Mouse (Mus musculus): ENCODE measurements around the gene Itgb7. TPM values are rescaled to one million over a fixed set of nuclear protein-coding genes. Genes with fewer than 3 reads are reported as not detected.

Itgb7 gene
- total and polyA plus RNA-seq, 3 experiments: 2.0 to 4.7 (median 2.4) TPM

DNA sequence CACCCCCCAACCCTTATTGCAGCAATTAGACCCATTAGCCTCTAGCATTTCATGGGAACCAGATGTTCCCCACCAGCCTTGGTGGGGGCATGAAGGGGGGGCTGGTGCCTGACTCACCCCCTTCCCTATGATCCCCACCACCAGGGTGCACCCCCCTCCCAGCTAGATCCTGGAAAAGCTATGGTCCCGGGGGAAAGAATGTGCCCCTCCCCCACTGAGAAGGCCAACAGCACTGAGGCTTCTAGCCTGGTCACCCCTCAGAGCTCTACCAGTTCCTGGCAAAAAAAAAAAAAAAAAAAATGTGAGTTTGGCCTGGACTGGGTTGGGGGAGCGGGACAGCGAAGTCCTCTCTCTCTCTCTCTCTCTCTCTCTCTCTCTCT is 17.1 kb upstream of the Itgb7 start:
- no peak for DNase-seq

DNA sequence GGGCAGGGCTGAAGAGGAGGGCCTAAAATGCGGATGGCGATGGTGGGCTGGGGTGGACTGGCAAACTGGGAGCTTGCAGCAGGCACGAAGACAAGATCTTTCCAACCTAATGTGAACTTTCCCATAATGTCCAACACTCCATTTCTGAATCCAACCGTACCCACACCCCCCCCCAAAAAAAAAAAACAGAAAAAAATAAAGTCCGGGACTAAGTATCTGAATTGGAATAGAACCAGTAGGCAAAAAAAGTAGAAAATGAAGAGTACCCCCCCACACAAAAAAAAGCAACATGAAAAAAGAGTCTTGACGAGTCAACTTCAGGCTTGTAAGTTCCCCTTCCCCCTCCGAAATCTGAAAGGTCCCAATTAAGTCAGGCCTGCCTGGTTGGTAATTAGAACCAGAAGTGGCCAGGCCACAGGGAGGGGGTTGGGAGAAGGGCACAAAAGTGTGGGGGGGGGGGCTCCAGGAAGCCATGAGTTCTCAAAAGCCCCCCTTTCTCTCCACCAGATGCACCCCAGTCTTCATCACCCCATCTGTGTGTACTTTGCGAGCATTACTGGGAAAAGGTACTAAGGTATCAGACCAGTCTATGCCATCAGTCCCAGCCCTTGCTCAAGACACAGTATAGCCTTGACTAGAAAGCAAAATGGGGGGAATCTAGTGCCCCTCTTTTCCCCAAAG is 16.5 kb upstream of the Itgb7 start:
- no peak for DNase-seq

- DNase-seq: peak; percentile 88
Observed at GRCm38 (mm10) chr15:102247252-102248130, 15.7 kb upstream of the Itgb7 start.

DNA sequence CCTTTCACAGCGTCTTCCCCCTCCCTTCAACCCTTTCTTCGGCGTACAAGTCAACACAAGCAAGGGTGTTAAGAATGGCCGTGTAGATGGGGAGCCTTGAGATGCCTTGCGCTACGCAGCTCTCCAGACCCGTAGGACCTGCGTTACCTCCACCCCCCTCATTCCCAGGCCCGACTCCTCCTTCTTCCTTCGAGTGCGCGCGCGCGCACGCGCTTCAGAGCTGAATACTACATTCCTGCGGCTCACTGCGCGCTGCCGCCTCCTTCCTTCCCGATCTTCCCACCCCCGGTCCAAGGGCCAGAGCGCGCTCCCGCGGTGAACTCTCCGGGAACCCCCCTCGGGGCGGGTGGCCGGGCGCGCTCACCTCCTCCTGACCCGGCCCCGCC is 15.1 kb upstream of the Itgb7 start:
- DNase-seq: peak; percentile 98

DNA sequence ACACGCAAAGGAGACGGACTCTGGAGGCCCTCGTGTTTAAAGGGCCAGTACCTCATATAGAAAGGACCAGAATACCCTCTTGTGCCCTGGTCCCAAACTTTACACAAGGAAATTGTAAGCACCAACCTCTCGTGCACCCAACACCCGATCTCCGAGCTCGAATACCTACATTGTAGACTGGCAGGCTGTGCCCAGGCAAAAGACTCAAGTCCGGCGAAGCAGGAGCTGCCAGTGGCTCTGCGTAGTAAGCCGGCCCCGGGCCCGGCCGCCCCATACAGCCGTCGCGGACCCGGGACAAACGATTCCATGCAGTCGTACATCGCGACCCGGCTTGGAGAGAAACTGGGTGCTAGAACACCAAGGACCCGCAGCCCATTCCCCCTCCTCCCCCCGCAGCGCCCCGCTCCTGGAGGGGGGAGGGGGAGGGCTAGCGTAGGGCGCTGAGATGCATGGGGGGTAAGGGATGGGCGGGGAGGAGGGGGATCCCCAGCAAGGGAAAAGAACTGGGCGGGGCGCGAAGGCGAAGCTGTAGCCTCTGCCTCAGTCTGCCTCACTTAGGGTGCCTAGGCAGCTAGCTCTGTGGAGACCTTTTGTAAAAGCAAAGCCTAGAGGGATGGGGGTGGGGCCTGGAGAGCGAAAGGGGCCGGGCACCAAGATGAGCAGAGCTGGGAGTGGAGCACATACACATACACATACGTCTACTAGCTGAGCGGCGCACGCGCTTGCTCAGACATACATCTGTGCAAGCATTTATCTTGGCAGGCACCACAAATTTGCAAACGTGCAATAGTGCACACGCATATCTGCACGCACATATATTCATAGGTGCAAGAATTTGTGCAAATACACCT is 14.4 kb upstream of the Itgb7 start:
- peak; percentile 87 for DNase-seq

DNA sequence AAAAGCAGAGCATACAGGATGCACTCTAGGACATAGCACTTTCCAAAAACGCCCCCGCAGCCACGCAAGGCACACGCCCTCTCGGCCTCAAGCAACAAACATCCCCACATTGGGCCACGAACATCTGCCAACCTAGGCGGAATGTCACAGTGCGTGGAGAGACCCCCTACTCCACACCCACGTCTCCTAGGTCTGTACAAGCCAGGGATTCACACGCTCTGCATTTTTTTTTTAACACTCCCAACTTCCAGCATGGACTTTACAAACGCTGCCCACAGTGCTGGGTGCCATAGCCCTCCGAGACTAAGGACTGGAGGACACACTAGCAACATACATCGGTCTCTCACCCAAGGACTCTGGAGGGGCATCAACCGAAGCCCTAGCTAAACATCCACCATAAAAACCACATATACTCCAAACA is 13.7 kb upstream of the Itgb7 start:
- DNase-seq: no peak

- no peak for DNase-seq
Observed at GRCm38 (mm10) chr15:102244306-102245191, 12.8 kb upstream of the Itgb7 start.

DNA sequence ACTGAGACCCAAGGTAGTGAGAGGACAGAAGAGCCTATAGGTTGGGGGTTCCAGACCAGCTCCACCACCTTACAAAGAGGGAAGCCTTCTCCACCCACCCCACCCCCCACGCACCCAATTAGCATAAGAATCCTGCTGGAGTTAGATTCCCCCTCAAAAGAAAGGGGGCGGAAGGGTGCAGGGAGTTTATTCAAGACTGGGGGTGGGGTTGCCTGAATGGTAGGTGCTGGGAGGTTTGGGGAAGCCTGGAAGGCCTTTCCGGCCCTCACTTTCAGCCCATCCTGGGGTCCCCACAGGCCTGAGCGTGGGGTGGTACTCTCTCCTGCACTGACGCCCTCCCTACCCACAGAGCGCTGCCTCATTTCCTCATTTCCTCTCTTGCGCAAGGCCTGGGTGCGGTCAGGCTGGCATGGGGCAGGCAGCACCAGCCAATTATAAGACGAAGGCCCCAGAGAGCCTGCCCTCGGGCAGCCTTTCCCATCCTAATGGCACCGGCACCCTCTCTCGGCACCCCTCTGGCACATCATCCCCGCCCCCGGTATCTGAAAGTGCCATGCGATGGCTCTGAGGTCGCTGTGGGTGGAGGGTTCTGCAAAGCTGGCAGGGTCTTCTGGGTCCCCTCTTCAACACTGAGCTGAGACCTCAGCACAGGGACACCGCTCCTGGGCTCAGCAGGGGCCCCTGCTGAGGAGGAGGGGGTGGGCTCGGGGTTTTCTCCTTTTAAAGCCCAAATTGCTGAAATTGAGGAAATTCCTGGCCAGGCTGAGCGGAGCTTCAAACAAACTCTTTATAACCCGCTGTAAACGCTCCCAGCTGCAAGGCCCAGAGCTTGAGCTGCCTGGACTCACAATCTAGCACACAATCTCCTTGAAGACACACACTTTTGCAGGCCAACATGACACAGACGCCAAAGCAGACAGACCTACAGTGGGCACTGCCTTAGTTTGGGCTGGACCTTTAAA is 11.8 kb upstream of the Itgb7 start:
- peak; percentile 86 for DNase-seq

GRCm38 (mm10) chr15:102242404-102243228 is 10.9 kb upstream of the Itgb7 start:
- DNase-seq: no peak

DNA sequence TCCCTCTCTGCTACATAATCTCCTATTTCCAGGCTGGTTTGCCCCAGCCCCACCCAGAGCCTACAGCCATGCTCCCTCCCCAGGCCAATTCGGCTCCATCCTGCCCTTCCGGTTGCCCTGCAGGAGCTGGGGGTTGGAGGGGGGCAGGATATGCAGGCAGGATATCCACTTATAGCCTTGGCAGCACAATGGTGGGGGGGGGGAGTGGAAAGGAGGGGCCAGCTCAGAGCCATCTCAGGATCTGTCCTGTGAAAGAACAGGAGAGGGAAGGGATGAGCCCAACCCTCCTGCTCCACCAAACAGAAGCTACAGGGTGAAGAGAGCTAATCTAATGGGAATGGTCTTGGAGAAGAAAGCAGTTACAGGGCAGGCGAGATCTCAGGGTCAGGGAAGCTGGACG is 8.9 kb upstream of the Itgb7 start:
- peak; percentile 71 for DNase-seq

DNA sequence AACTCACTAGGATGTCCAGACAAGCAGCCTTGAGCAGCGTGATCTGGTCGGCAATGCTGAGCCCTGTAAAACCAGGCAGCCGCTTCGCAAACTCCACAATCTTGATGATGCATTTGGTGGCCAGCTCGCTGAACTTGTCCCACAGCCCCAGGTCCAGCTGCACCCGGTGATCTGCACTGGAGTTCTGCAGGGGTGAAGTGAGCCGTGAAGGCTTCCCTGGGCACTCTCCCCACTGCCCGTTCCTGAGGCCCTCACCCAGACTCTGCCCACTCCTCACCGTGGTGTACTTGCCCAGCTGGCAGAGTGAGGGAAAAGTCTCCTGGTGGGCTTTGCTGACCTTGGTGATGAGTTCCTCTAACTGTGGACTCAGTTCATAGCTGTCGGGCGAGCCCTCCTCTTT is 8.1 kb upstream of the Itgb7 start:
- no peak for DNase-seq

DNA sequence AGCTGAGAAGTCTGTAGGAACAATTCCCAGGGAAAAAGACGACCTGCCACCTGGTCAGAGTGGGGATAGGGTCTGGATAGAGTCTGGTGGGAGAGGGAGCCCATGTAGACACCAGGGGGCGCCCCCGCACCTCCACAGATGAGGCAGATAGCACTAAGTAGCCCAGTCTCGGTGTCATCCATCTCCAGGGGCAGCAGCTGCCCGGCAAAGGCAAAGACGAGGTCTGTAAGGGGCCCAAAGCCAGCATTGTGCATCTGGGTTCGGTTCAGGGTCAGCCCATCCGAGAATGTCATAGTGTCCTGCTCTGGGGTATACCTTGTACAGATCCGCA is 7.5 kb upstream of the Itgb7 start:
- DNase-seq: peak; percentile 82

- no peak for DNase-seq
Observed at GRCm38 (mm10) chr15:102238543-102239259, 7.0 kb upstream of the Itgb7 start.

GRCm38 (mm10) chr15:102235371-102236027 is 3.8 kb upstream of the Itgb7 start:
- DNase-seq: no peak

- no peak for DNase-seq
Observed at GRCm38 (mm10) chr15:102233896-102234295, 2.2 kb upstream of the Itgb7 start.

GRCm38 (mm10) chr15:102232764-102233163 is 1.0 kb upstream of the Itgb7 start:
- DNase-seq: no peak

DNA sequence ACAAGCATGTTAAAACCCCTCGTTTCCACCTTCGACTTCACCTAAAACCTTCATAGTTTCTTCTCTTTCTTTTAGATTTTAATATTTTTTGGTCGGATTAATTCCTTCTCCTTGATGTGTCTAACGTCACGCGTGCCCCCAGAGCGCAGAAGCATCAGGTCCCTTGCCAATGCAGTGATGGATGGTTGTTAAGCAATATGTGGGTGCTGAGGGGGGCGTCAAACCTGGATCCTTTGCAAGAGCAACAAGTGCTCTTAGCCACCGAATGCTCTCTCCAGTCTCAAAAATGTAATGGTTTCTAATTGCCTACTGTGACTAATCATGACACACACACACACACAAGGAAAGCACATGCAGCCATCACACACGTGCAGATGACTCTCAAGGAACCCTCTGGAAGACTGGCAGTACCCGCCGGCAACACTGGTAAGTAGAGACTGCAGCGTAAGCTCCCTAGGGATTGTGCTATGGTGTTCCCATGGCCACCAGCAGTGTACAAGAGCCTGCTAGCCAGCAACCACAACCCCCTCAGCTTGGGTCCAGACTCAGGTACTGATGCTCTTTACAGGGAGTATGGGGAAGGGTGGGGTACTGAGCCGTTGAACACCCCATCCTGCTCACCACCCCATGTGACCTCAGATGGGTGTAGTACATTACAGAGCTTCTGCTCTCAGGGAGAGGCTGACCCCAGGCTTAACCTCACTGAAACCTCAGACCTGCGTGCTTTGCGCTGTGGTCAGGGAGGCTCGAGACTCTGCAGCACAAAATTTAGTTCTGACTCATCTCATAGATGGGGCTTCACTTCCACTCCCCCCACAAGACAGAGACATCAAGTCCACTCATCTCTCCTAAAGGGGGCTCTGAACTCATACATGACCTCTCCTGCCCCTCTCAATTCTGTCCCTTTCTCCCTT is 1.1 kb downstream of the Itgb7 start:
- no peak for DNase-seq
